In the genomic region with DNA sequence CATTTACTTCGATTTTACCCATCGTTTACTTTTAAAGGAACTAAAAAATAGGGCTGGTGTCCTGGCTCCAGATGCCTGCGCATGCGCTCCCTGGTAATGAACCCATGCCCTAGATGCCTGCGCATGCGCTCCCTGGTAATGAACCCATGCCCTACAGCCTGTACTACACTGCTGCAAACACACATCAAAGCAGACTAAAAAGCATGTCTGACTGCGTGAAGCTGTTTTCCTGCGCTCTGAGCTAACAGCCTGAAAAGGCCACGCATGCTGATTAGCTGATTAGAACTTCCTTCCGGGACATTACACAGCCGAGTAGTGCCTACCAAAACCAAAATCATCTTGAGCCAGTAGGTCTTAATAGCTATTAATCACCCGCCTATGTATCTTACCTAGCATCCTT, we compare ENCODE assay signal across 17 mouse cellular contexts. TPM values are rescaled to one million over a fixed set of nuclear protein-coding genes. Genes with fewer than 3 reads are reported as not detected.
DNase-seq lines count a peak whose midpoint lies in the region; ATAC-seq lines count a peak whose summit lies in the region.
"Had no signal": no experiment of that assay in that cellular context is flagged by ENCODE, and none has a peak within 500 bp of the region (broad histone marks: within the 10 kb centered on the region; RNA-seq: fewer than 3 reads in every experiment).

No protein-coding gene starts in this region.

- H3K4me1 ChIP-seq in embryonic facial prominence, embryonic 11.5 days (ENCODE audit: control insufficient read depth, insufficient read depth, low read length), result no peaks in the 10 kb centered on the region
- H3K4me1 ChIP-seq in embryonic facial prominence, embryonic 10.5 days, result no peaks in the 10 kb centered on the region
- no peaks in the 10 kb centered on the region for H3K4me1 ChIP-seq in kidney, embryonic 15.5 days
- H3K4me1 ChIP-seq in neural tube, embryonic 12.5 days, result no peaks in the 10 kb centered on the region
- H3K4me1 ChIP-seq: embryonic facial prominence, embryonic 12.5 days; midbrain, embryonic 12.5 days had no signal

- no peak overlapping the region for H3K4me3 ChIP-seq in embryonic facial prominence, embryonic 11.5 days (ENCODE audit: low read depth, low read length)
- H3K4me3 ChIP-seq in embryonic facial prominence, embryonic 10.5 days, result no peak overlapping the region
- H3K4me3 ChIP-seq in kidney, embryonic 15.5 days (replicated peaks), result no peak overlapping the region
- H3K4me3 ChIP-seq in neural tube, embryonic 12.5 days, result no peak overlapping the region
- H3K4me3 ChIP-seq: embryonic facial prominence, embryonic 12.5 days; midbrain, embryonic 12.5 days had no signal

- no peaks in the 10 kb centered on the region for H3K9me3 ChIP-seq in embryonic facial prominence, embryonic 11.5 days (replicated peaks; ENCODE audit: control insufficient read depth, low read length)
- H3K9me3 ChIP-seq in embryonic facial prominence, embryonic 10.5 days, result no peaks in the 10 kb centered on the region
- H3K9me3 ChIP-seq in kidney, embryonic 15.5 days (replicated peaks), result no peaks in the 10 kb centered on the region
- H3K9me3 ChIP-seq in neural tube, embryonic 12.5 days, result no peaks in the 10 kb centered on the region
- H3K9me3 ChIP-seq: embryonic facial prominence, embryonic 12.5 days; midbrain, embryonic 12.5 days had no signal

- no peaks in the 10 kb centered on the region for H3K36me3 ChIP-seq in embryonic facial prominence, embryonic 11.5 days (replicated peaks; ENCODE audit: control insufficient read depth, insufficient read depth, low read depth, low read length)
- no peaks in the 10 kb centered on the region for H3K36me3 ChIP-seq in embryonic facial prominence, embryonic 10.5 days (replicated peaks)
- no peaks in the 10 kb centered on the region for H3K36me3 ChIP-seq in kidney, embryonic 15.5 days
- no peaks in the 10 kb centered on the region for H3K36me3 ChIP-seq in neural tube, embryonic 12.5 days
- H3K36me3 ChIP-seq: embryonic facial prominence, embryonic 12.5 days; midbrain, embryonic 12.5 days had no signal

- no peak overlapping the region for H3K27ac ChIP-seq in embryonic facial prominence, embryonic 11.5 days (replicated peaks; ENCODE audit: low read depth, low read length)
- no peak overlapping the region for H3K27ac ChIP-seq in embryonic facial prominence, embryonic 10.5 days (replicated peaks)
- peak overlapping the region; percentile 5 for H3K27ac ChIP-seq in kidney, embryonic 15.5 days
- H3K27ac ChIP-seq in neural tube, embryonic 12.5 days, result no peak overlapping the region
- H3K27ac ChIP-seq: embryonic facial prominence, embryonic 12.5 days; midbrain, embryonic 12.5 days had no signal

- WGBS in embryonic facial prominence, embryonic 11.5 days, result 74% methylated on average over 12 of the region's 12 CpGs
- 80% methylated on average over 12 of the region's 12 CpGs for WGBS in embryonic facial prominence, embryonic 10.5 days
- WGBS in kidney, embryonic 15.5 days, result 69% methylated on average over 12 of the region's 12 CpGs
- WGBS in neural tube, embryonic 12.5 days, result 67% methylated on average over 12 of the region's 12 CpGs

- intact Hi-C loops in heart, postnatal 36 days (cut with DNase I), result no loop called here

- DNase-seq in embryonic facial prominence, embryonic 11.5 days (ENCODE audit: low spot score), result peak; percentile 11
- no peak for DNase-seq in embryonic facial prominence, embryonic 10.5 days (ENCODE audit: low spot score)
- no peak for DNase-seq in kidney, adult 9 months
- DNase-seq in induced T-regulatory cell, adult 2 months (ENCODE audit: low read depth), result peak; percentile 32
- no peak for DNase-seq in adrenal gland, postnatal 25 days
- no peak for DNase-seq in heart, postnatal 36 days
- DNase-seq: cerebellum, adult 9-10 months; heart, adult 18-20 months; heart, postnatal 10 days; lung, postnatal 10 days; right cerebral cortex, postnatal 25 days; thymus, postnatal 25 days had no signal

- H3K9ac ChIP-seq in embryonic facial prominence, embryonic 11.5 days (replicated peaks; ENCODE audit: low read length), result no peak overlapping the region
- H3K9ac ChIP-seq in kidney, embryonic 15.5 days, result no peak overlapping the region
- no peak overlapping the region for H3K9ac ChIP-seq in neural tube, embryonic 12.5 days
- H3K9ac ChIP-seq: embryonic facial prominence, embryonic 12.5 days; midbrain, embryonic 12.5 days had no signal

- H3K4me2 ChIP-seq in embryonic facial prominence, embryonic 11.5 days (ENCODE audit: low read depth, low read length), result no peak overlapping the region
- no peak overlapping the region for H3K4me2 ChIP-seq in kidney, embryonic 15.5 days
- H3K4me2 ChIP-seq in neural tube, embryonic 12.5 days (replicated peaks), result no peak overlapping the region
- H3K4me2 ChIP-seq: embryonic facial prominence, embryonic 12.5 days; liver, embryonic 11.5 days; midbrain, embryonic 12.5 days had no signal

- no peaks in the 10 kb centered on the region for H3K27me3 ChIP-seq in embryonic facial prominence, embryonic 11.5 days (ENCODE audit: control insufficient read depth, insufficient read depth, low read length)
- no peaks in the 10 kb centered on the region for H3K27me3 ChIP-seq in embryonic facial prominence, embryonic 10.5 days (replicated peaks; ENCODE audit: low read depth, poor library complexity, severe bottlenecking)
- H3K27me3 ChIP-seq in kidney, embryonic 15.5 days, result no peaks in the 10 kb centered on the region
- H3K27me3 ChIP-seq in neural tube, embryonic 12.5 days (replicated peaks), result no peaks in the 10 kb centered on the region
- H3K27me3 ChIP-seq: embryonic facial prominence, embryonic 12.5 days; midbrain, embryonic 12.5 days had no signal

- no peak for ATAC-seq in embryonic facial prominence, embryonic 11.5 days (replicated peaks; ENCODE audit: insufficient number of reproducible peaks, low FRiP score, low TSS enrichment, low read depth)
- no peak; the same call in 1 of the 2 replicates for ATAC-seq in kidney, embryonic 15.5 days (replicated peaks; ENCODE audit: low FRiP score)
- 0 out of 2 replicates have a peak, but pooled peaks have one; percentile 33 for ATAC-seq in neural tube, embryonic 12.5 days (ENCODE audit: low FRiP score, low read depth)

RNA-seq across cellular contexts. Expression of a gene that starts 16.7 kb away (rescaled TPM):
- 0.27 and 0.39 TPM in 2 replicates for polyA plus RNA-seq in embryonic facial prominence, embryonic 11.5 days (2014; fragmentation: Nextera tagmentation; extraction: Ambion mirVana)
- 0.10 and 0.16 TPM in 2 replicates for polyA plus RNA-seq in embryonic facial prominence, embryonic 10.5 days (2016; fragmentation: Nextera tagmentation; extraction: Ambion mirVana)
- 1.9 and 2.9 TPM in 2 replicates for polyA plus RNA-seq in kidney, embryonic 15.5 days (2015; fragmentation: Nextera tagmentation; extraction: Ambion mirVana)
- polyA plus RNA-seq in neural tube, embryonic 12.5 days (2016; fragmentation: Nextera tagmentation; extraction: Ambion mirVana), result 0.42 and 0.61 TPM in 2 replicates
- 0.39 and 0.71 TPM in 2 replicates for total RNA-seq in adrenal gland, postnatal 25 days (2021)
- total RNA-seq in heart, postnatal 36 days (2021), result under 1 TPM; 0.11 to 0.19 TPM

Comparison
In these comparisons a context has a peak if more than half of its experiments do, and no peak if none do; other contexts are left out.
1. DNase-seq: peak in embryonic facial prominence, embryonic 11.5 days (single experiment) and induced T-regulatory cell, adult 2 months (single experiment); none in embryonic facial prominence, embryonic 10.5 days (single experiment), kidney, adult 9 months (single experiment), adrenal gland, postnatal 25 days (single experiment) and heart, postnatal 36 days (0 of 2).